Mouse (Mus musculus) testis, postnatal 14 days (tissue): ENCODE measurements around the gene P2ry13.

Experiments used
- DNase-seq: peaks from one replicate; pipeline ENCODE4 v3.0.0; 2021; ENCODE audit warnings: low spot score

P2ry13 gene

GRCm38 (mm10) chr3:59197329-59197948 is 13.2 kb downstream of the P2ry13 start:
- no peak for DNase-seq

GRCm38 (mm10) chr3:59194938-59195337 is 15.7 kb downstream of the P2ry13 start, which contains the start of gene Gpr87:
Gene Gpr87 (minus strand): TSS chr3:59195104.
- DNase-seq, result no peak

- no peak for DNase-seq
Measured at GRCm38 (mm10) chr3:59194099-59194498, 16.6 kb downstream of the P2ry13 start.

- DNase-seq, result no peak
Measured at GRCm38 (mm10) chr3:59191674-59192073, 19.0 kb downstream of the P2ry13 start.

DNA sequence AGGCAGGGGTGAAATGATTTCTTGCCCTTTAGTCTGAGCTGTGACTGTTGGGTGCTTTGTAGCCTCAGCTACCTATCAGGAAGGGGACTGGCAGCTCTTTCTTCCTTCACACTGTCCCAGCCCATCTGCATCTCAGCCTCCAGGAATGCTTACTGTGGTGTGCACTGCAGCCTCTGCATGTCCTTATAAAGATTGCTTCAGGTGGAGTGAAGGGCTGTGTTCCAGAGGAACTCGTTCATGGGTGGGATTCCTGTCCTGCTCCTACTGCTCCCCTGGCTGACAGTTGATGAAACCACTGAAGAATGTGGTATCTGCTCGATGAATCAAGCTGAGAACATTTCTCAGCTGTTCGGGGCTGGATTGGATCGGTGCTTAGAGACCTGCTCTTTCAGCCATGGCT is 23.3 kb downstream of the P2ry13 start:
- no peak for DNase-seq

GRCm38 (mm10) chr3:59185662-59186061 is 25.0 kb downstream of the P2ry13 start:
- no peak for DNase-seq

DNA sequence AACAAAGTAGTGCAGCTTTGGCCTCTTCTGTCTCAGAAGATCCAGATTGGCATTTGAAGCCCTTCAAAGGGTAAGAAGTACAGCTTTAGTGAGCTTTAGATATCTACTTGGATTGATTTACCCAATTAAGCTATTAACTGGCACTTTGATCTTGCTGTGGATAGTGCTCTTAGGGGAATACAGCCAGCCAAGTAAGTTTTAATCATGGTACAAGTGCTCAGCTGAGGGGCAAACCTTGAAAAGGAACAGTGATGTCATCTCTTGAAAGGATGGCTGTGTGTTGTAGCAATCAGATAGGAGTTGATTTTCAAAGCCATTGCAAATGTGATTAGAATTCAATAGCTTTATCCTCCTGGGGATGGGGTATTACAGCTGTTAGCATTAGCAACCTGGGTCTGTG is 28.6 kb downstream of the P2ry13 start:
- no peak for DNase-seq

- no peak for DNase-seq
Measured at GRCm38 (mm10) chr3:59181134-59181533, 29.5 kb downstream of the P2ry13 start.

- no peak for DNase-seq
Measured at GRCm38 (mm10) chr3:59176871-59177270, 33.8 kb downstream of the P2ry13 start.

DNA sequence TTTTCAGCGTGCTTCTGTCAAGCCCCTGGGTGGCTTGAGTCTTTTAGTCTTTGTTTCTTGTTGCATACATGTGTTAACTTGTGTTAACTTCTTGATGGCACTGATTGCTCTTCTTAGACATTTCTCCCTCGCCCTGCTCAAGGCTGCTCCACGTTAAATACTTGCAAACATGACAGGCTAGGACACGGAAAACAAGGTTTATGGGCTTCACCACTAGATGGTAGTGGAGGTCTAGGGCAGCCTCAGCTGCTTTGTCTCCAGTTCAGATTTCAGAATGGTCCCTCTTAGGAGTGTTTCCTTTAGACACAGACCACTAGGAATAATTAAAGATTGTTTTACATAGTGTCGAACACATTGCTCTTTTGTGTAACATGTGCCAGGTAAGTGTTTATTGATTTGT is 35.4 kb downstream of the P2ry13 start:
- no peak for DNase-seq

- no peak for DNase-seq
Measured at GRCm38 (mm10) chr3:59174426-59175154, 36.1 kb downstream of the P2ry13 start.

- no peak for DNase-seq
Measured at GRCm38 (mm10) chr3:59169921-59170627, 40.6 kb downstream of the P2ry13 start.

DNA sequence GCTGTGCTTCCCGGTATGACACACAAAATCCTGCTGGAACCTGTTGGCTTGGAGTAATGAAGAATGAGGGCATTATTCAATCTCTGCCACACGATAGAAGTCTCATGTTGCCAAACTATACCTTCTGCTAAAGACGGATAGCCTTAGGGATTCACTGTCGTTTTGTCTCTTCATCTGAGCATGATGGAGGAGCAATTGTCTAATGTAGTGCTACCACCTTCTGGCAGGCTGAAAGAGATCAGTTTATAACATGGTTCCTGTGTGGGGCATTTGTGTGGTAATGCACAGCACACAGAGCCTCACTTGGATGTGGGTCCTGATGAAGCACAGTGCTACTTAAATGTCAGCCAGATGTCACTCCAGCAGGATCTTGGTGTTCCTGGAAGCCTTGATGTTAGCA is 41.5 kb downstream of the P2ry13 start:
- no peak for DNase-seq

DNA sequence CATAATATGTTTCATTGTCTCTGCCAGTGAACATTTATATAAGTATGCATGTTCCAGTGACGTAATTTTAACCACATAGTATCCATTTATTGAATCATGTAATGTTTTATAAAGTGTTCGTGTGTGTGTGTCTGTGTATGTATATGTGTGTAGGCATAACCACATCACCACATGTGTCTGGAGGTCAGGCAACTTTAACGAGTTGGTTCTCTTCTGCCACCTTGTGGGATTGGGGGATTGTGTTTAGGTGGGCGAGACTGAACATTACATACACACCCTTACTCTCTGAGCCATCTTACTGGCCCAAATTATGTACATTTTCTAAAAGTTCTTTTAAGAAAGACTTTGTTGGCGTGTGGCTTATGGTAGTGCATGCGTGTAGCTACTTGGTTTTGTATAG is 42.2 kb downstream of the P2ry13 start:
- no peak for DNase-seq

GRCm38 (mm10) chr3:59167417-59168054 is 43.1 kb downstream of the P2ry13 start:
- DNase-seq, result no peak

DNA sequence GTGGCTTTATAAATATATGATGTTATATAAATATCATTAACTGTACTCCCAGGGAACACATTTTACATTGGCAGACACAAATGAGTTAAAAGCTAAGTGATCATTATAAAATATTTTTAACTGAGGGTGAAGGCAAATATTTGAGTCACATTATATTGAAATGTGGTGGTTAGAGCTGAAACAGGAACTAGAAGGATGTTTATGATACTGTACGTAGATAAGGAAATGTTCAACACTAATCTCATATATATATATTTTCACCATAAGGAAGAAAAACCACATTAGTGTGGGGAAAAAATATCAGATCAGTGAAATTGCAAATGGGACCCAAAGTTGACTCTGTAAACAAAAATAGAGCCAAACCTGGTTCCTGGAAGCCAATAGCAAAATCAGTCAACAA is 50.2 kb downstream of the P2ry13 start:
- no peak for DNase-seq
